Mouse (Mus musculus) liver, embryonic 15.5 days (tissue): ENCODE data around the gene Cer1. TPM values are rescaled to one million over a fixed set of nuclear protein-coding genes. Genes with fewer than 3 reads are reported as not detected.

Experiments used
- ATAC-seq: fragments of 200-750 bp; cut with Nextera tagmentation; 2 replicates; pipeline ENCODE4 v1.8.0; 2017; ENCODE audit warnings: moderate number of reproducible peaks, mild to moderate bottlenecking, moderate library complexity; ENCODE audit not compliant: insufficient read depth
- H3K27ac ChIP-seq: fragments of 300-500 bp; sonication (generic); replicated peaks from 2 replicates; pipeline ENCODE4 v1.5.1; 2015; ENCODE audit warnings: mild to moderate bottlenecking, inconsistent platforms
- H3K27me3 ChIP-seq: fragments of 300-500 bp; sonication (generic); 2 replicates; pipeline ENCODE4 v1.6.1; 2015; ENCODE audit warnings: mild to moderate bottlenecking, inconsistent platforms
- H3K36me3 ChIP-seq: fragments of 300-500 bp; sonication (generic); replicated peaks from 2 replicates; pipeline ENCODE4 v1.6.1; 2015; ENCODE audit warnings: moderate library complexity, mild to moderate bottlenecking, inconsistent platforms
- H3K4me1 ChIP-seq: fragments of 300-500 bp; sonication (generic); replicated peaks from 2 replicates; pipeline ENCODE4 v1.6.1; 2015; ENCODE audit warnings: inconsistent platforms
- H3K4me2 ChIP-seq: fragments of 300-500 bp; sonication (generic); 2 replicates; pipeline ENCODE4 v1.6.1; 2015; ENCODE audit warnings: moderate library complexity, mild to moderate bottlenecking, inconsistent platforms
- H3K4me3 ChIP-seq: fragments of 300-500 bp; sonication (generic); replicated peaks from 2 replicates; pipeline ENCODE4 v1.5.1; 2015; ENCODE audit warnings: mild to moderate bottlenecking, inconsistent platforms
- H3K9ac ChIP-seq: fragments of 300-500 bp; sonication (generic); 2 replicates; pipeline ENCODE4 v1.6.1; 2015; ENCODE audit warnings: moderate library complexity, mild to moderate bottlenecking, inconsistent platforms
- H3K9me3 ChIP-seq: fragments of 300-500 bp; sonication (generic); replicated peaks from 2 replicates; pipeline ENCODE4 v1.6.1; 2016; ENCODE audit warnings: inconsistent platforms
- WGBS: fragments of 180-500 bp; shearing (Covaris S2); methylation state at CpG from one replicate; pipeline ENCODE4 v1.1.7; 2015; ENCODE audit warnings: mixed read lengths; ENCODE audit not compliant: insufficient replicate concordance; 5-methylcytosine and 5-hydroxymethylcytosine counted together
- polyA plus RNA-seq: library from polyadenylated mRNA; unstranded; fragments of >200 nt; fragmentation: Nextera tagmentation; extraction: Ambion mirVana; gene quantifications from 2 replicates; pipeline ENCODE4 v1.2.1, GENCODE M21; 2015

Cer1 gene
- polyA plus RNA-seq, 1 experiment from 2014 or later, result not detected

DNA sequence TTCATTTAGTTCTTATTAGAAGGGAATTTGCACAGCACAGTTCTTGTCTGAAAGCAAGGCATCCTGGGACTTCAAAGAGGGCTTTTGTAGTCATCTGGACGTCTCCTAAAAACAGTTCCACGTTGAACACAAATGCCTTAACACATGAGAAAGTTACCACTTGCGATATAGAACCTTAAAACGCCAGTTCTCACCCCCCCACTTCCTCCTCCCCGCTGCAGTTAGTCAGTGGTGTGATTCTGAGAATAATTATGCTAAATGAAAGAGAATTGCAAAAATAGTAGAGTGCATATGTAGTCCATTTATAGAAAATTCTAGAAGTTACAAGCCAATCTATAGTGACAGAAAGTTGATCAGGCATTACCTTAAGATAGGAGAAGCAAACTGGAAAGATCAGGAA is 7.3 kb upstream of the Cer1 start:
- H3K27ac ChIP-seq, result no peak overlapping the region
- H3K4me1 ChIP-seq, result no peaks in the 10 kb centered on the region
- no peak for ATAC-seq
- H3K9me3 ChIP-seq, result no peaks in the 10 kb centered on the region
- H3K27me3 ChIP-seq, result no peaks in the 10 kb centered on the region
- 49% methylated on average over 5 of the region's 5 CpGs for WGBS
- H3K4me3 ChIP-seq, result no peak overlapping the region
- H3K4me2 ChIP-seq, result no peak overlapping the region
- H3K36me3 ChIP-seq, result no peaks in the 10 kb centered on the region
- H3K9ac ChIP-seq, result no peak overlapping the region

- Histone ChIP-seq H3K4me3 (no peak overlapping the region), H3K27me3 (no peaks in the 10 kb centered on the region), H3K4me2 (no peak overlapping the region), H3K27ac (no peak overlapping the region), H3K9ac (no peak overlapping the region), H3K36me3 (no peaks in the 10 kb centered on the region), H3K9me3 (no peaks in the 10 kb centered on the region), H3K4me1 (no peaks in the 10 kb centered on the region)
- ATAC-seq, result no peak
- 61% methylated on average over 2 of the region's 2 CpGs for WGBS
These were observed 6.6 kb upstream of the Cer1 start for GRCm38 (mm10) chr4:82891566-82891965.

GRCm38 (mm10) chr4:82891049-82891448 is 6.1 kb upstream of the Cer1 start:
- no peak for ATAC-seq

DNA sequence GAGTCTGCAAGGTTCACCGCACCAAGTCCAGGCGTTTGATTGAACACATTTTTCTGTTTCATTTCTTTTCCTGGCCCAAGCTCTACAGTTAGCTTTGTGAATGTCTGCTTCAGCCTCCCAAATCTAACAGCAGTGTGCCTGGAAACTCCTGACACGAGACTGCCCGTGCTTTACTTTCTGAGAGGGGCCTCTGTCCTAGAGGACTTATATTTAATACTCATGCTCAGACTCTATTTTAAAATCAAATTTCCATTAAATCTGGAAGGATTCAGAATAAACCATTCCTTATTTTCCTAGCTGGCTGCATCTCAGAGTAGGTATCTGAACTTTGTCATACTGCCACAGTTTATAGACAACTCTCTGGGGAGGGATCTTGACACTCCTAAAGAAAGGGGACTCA is 5.6 kb upstream of the Cer1 start:
- H3K9ac ChIP-seq, result no peak overlapping the region
- H3K9me3 ChIP-seq, result no peaks in the 10 kb centered on the region
- WGBS, result 74% methylated on average over 4 of the region's 4 CpGs
- no peaks in the 10 kb centered on the region for H3K36me3 ChIP-seq
- no peak overlapping the region for H3K4me2 ChIP-seq
- H3K4me1 ChIP-seq, result no peaks in the 10 kb centered on the region
- H3K27ac ChIP-seq, result no peak overlapping the region
- ATAC-seq, result no peak
- no peaks in the 10 kb centered on the region for H3K27me3 ChIP-seq
- H3K4me3 ChIP-seq, result no peak overlapping the region

More at GRCm38 (mm10) chr4:82891049-82891448, 6.1 kb upstream of the Cer1 start:
- Histone ChIP-seq H3K9me3 (no peaks in the 10 kb centered on the region), H3K27ac (no peak overlapping the region), H3K27me3 (no peaks in the 10 kb centered on the region), H3K36me3 (no peaks in the 10 kb centered on the region), H3K4me3 (no peak overlapping the region), H3K4me1 (no peaks in the 10 kb centered on the region), H3K9ac (no peak overlapping the region), H3K4me2 (no peak overlapping the region)
- 69% methylated on average over 7 of the region's 7 CpGs for WGBS

- WGBS, result 45% methylated on average over 2 of the region's 2 CpGs
- no peaks in the 10 kb centered on the region for H3K27me3 ChIP-seq
- no peak overlapping the region for H3K27ac ChIP-seq
- ATAC-seq, result no peak
- H3K4me1 ChIP-seq, result no peaks in the 10 kb centered on the region
- H3K4me3 ChIP-seq, result no peak overlapping the region
- H3K9me3 ChIP-seq, result no peaks in the 10 kb centered on the region
- H3K4me2 ChIP-seq, result no peak overlapping the region
- H3K36me3 ChIP-seq, result no peaks in the 10 kb centered on the region
- H3K9ac ChIP-seq, result no peak overlapping the region
These were observed 1.2 kb upstream of the Cer1 start for GRCm38 (mm10) chr4:82886148-82886547.

DNA sequence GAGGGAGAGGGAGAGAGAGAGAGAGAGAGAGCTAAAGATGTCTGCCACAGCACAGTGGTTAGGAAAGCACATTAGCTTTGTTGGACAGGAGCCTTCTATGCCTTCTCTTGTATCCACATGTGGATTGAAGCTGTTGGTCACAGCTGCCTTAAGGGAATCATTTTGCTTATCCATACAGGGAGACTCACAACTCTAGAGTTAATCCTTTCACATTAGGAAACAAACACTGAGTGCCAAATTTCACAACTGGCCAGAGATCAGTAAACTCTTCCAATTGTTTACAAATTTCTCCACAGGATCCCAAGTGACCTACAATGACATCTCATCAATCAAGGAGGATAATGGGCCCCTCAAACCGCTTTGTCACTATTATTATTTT is 576 bp upstream of the Cer1 start:
- WGBS, result 36% methylated on average over 1 of the region's 1 CpGs

GRCm38 (mm10) chr4:82882500-82882899 is 2.4 kb downstream of the Cer1 start:
- Histone ChIP-seq H3K9me3 (no peaks in the 10 kb centered on the region), H3K9ac (no peak overlapping the region), H3K4me3 (no peak overlapping the region), H3K27me3 (no peaks in the 10 kb centered on the region), H3K4me1 (no peaks in the 10 kb centered on the region), H3K4me2 (no peak overlapping the region), H3K36me3 (no peaks in the 10 kb centered on the region), H3K27ac (no peak overlapping the region)
- no peak for ATAC-seq
- 74% methylated on average over 9 of the region's 9 CpGs for WGBS

More for the DNA sequence above, 576 bp upstream of the Cer1 start:
- no peaks in the 10 kb centered on the region for H3K36me3 ChIP-seq
- H3K27me3 ChIP-seq, result no peaks in the 10 kb centered on the region
- no peak overlapping the region for H3K9ac ChIP-seq
- no peak overlapping the region for H3K27ac ChIP-seq
- ATAC-seq, result no peak
- no peak overlapping the region for H3K4me3 ChIP-seq
- H3K4me1 ChIP-seq, result no peaks in the 10 kb centered on the region
- no peaks in the 10 kb centered on the region for H3K9me3 ChIP-seq
- H3K4me2 ChIP-seq, result no peak overlapping the region

GRCm38 (mm10) chr4:82881366-82881765 is 3.6 kb downstream of the Cer1 start:
- no peak overlapping the region for H3K9ac ChIP-seq
- no peak overlapping the region for H3K4me3 ChIP-seq
- no peaks in the 10 kb centered on the region for H3K36me3 ChIP-seq
- H3K4me1 ChIP-seq, result no peaks in the 10 kb centered on the region
- no peak overlapping the region for H3K4me2 ChIP-seq
- ATAC-seq, result no peak
- no peak overlapping the region for H3K27ac ChIP-seq
- WGBS, result 53% methylated on average over 3 of the region's 3 CpGs
- H3K9me3 ChIP-seq, result no peaks in the 10 kb centered on the region
- H3K27me3 ChIP-seq, result no peaks in the 10 kb centered on the region

- no peaks in the 10 kb centered on the region for H3K27me3 ChIP-seq
- WGBS, result 66% methylated on average over 2 of the region's 2 CpGs
- no peak overlapping the region for H3K9ac ChIP-seq
- H3K4me3 ChIP-seq, result no peak overlapping the region
- ATAC-seq, result no peak
- H3K4me1 ChIP-seq, result no peaks in the 10 kb centered on the region
- H3K9me3 ChIP-seq, result no peaks in the 10 kb centered on the region
- no peaks in the 10 kb centered on the region for H3K36me3 ChIP-seq
- no peak overlapping the region for H3K4me2 ChIP-seq
- H3K27ac ChIP-seq, result no peak overlapping the region
These were observed 4.7 kb downstream of the Cer1 start for GRCm38 (mm10) chr4:82880243-82880642.

DNA sequence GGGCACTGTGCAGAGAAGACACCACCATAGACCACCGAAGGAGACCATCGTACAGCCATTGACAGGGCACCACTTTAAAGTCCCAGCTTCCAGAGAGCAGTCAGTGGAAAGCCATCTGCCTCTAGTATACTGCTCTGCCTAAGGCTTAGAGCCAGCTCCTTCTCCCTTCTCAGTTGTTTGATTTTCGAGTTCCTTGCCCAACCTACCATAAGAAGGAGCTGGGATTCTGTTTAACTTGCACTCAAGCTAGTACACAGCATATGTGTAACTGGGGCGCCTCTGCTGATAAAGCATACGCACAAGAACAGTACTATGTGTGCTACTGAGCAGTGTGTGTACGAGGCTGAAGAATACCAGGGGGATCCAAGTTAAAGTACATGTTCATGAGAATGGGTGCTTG is 5.8 kb downstream of the Cer1 start:
- no peaks in the 10 kb centered on the region for H3K27me3 ChIP-seq
- 60% methylated on average over 6 of the region's 6 CpGs for WGBS
- H3K4me3 ChIP-seq, result no peak overlapping the region
- H3K4me2 ChIP-seq, result no peak overlapping the region
- H3K27ac ChIP-seq, result no peak overlapping the region
- H3K4me1 ChIP-seq, result no peaks in the 10 kb centered on the region; the same call in 1 of the 2 replicates
- ATAC-seq, result no peak
- no peaks in the 10 kb centered on the region for H3K9me3 ChIP-seq
- H3K36me3 ChIP-seq, result no peaks in the 10 kb centered on the region
- no peak overlapping the region for H3K9ac ChIP-seq

GRCm38 (mm10) chr4:82876656-82877055 is 8.3 kb downstream of the Cer1 start:
- ATAC-seq, result no peak
- Histone ChIP-seq H3K4me1 (no peaks in the 10 kb centered on the region; the same call in 1 of the 2 replicates), H3K4me3 (no peak overlapping the region), H3K9ac (no peak overlapping the region), H3K4me2 (no peak overlapping the region), H3K27ac (no peak overlapping the region), H3K9me3 (no peaks in the 10 kb centered on the region), H3K36me3 (no peaks in the 10 kb centered on the region), H3K27me3 (no peaks in the 10 kb centered on the region)
- WGBS, result 39% methylated on average over 2 of the region's 2 CpGs

DNA sequence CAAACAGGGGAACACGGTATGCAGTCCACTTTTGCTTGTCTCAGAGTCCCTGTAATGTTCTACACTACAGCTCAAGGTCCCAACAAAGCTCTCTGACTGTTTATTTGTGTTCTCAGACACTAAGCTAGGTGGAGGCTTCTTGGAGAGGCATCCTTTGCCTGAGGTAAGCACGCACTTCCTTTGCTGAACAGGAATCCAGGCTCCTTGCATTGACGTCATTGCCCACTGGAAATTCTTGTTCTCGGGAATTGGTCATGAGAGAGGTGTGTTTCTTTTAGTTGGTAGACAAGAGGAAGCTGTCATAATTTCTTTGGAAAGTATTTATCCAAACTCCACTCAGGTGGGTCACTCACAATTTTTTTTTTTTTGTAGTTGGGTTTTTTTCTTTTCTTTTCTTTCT is 9.4 kb downstream of the Cer1 start:
- no peaks in the 10 kb centered on the region; the same call in 1 of the 2 replicates for H3K4me1 ChIP-seq
- no peaks in the 10 kb centered on the region for H3K36me3 ChIP-seq
- H3K9me3 ChIP-seq, result no peaks in the 10 kb centered on the region
- 46% methylated on average over 4 of the region's 4 CpGs for WGBS
- no peak overlapping the region for H3K27ac ChIP-seq
- H3K4me2 ChIP-seq, result no peak overlapping the region
- H3K4me3 ChIP-seq, result no peak overlapping the region
- no peaks in the 10 kb centered on the region for H3K27me3 ChIP-seq
- no peak for ATAC-seq
- no peak overlapping the region for H3K9ac ChIP-seq
